Mouse (Mus musculus) liver, embryonic 15.5 days (tissue): ENCODE measurements around the gene Selenow. TPM values are rescaled to one million over a fixed set of nuclear protein-coding genes. Genes with fewer than 3 reads are reported as not detected.

Experiments used
- ATAC-seq: fragments of 200-750 bp; cut with Nextera tagmentation; 2 replicates; pipeline ENCODE4 v1.8.0; 2017; ENCODE audit warnings: moderate number of reproducible peaks, mild to moderate bottlenecking, moderate library complexity; ENCODE audit not compliant: insufficient read depth
- H3K27ac ChIP-seq: fragments of 300-500 bp; sonication (generic); replicated peaks from 2 replicates; pipeline ENCODE4 v1.5.1; 2015; ENCODE audit warnings: mild to moderate bottlenecking, inconsistent platforms
- H3K27me3 ChIP-seq: fragments of 300-500 bp; sonication (generic); 2 replicates; pipeline ENCODE4 v1.6.1; 2015; ENCODE audit warnings: mild to moderate bottlenecking, inconsistent platforms
- H3K36me3 ChIP-seq: fragments of 300-500 bp; sonication (generic); replicated peaks from 2 replicates; pipeline ENCODE4 v1.6.1; 2015; ENCODE audit warnings: moderate library complexity, mild to moderate bottlenecking, inconsistent platforms
- H3K4me1 ChIP-seq: fragments of 300-500 bp; sonication (generic); replicated peaks from 2 replicates; pipeline ENCODE4 v1.6.1; 2015; ENCODE audit warnings: inconsistent platforms
- H3K4me2 ChIP-seq: fragments of 300-500 bp; sonication (generic); 2 replicates; pipeline ENCODE4 v1.6.1; 2015; ENCODE audit warnings: moderate library complexity, mild to moderate bottlenecking, inconsistent platforms
- H3K4me3 ChIP-seq: fragments of 300-500 bp; sonication (generic); replicated peaks from 2 replicates; pipeline ENCODE4 v1.5.1; 2015; ENCODE audit warnings: mild to moderate bottlenecking, inconsistent platforms
- H3K9ac ChIP-seq: fragments of 300-500 bp; sonication (generic); 2 replicates; pipeline ENCODE4 v1.6.1; 2015; ENCODE audit warnings: moderate library complexity, mild to moderate bottlenecking, inconsistent platforms
- H3K9me3 ChIP-seq: fragments of 300-500 bp; sonication (generic); replicated peaks from 2 replicates; pipeline ENCODE4 v1.6.1; 2016; ENCODE audit warnings: inconsistent platforms
- WGBS: fragments of 180-500 bp; shearing (Covaris S2); methylation state at CpG from one replicate; pipeline ENCODE4 v1.1.7; 2015; ENCODE audit warnings: mixed read lengths; ENCODE audit not compliant: insufficient replicate concordance; 5-methylcytosine and 5-hydroxymethylcytosine counted together
- polyA plus RNA-seq: library from polyadenylated mRNA; unstranded; fragments of >200 nt; fragmentation: Nextera tagmentation; extraction: Ambion mirVana; gene quantifications from 2 replicates; pipeline ENCODE4 v1.2.1, GENCODE M21; 2015

Gene Selenow
- polyA plus RNA-seq, 1 experiment from 2014 or later, result 279 TPM

GRCm38 (mm10) chr7:15906602-15907001 is 15.6 kb downstream of the Selenow start:
- H3K4me1 ChIP-seq, result no peaks in the 10 kb centered on the region
- H3K9ac ChIP-seq, result no peak overlapping the region
- ATAC-seq, result no peak
- H3K27me3 ChIP-seq, result no peaks in the 10 kb centered on the region
- no peak overlapping the region for H3K4me3 ChIP-seq
- WGBS, result 47% methylated on average over 1 of the region's 1 CpGs
- no peak overlapping the region for H3K27ac ChIP-seq
- H3K9me3 ChIP-seq, result no peaks in the 10 kb centered on the region
- no peak overlapping the region for H3K4me2 ChIP-seq
- H3K36me3 ChIP-seq, result no peaks in the 10 kb centered on the region

- 66% methylated on average over 7 of the region's 7 CpGs for whole genome bisulfite sequencing
- ATAC-seq, result no peak
- no peak overlapping the region for H3K4me2 ChIP-seq
- no peaks in the 10 kb centered on the region for H3K27me3 ChIP-seq
- H3K36me3 ChIP-seq, result no peaks in the 10 kb centered on the region
- no peak overlapping the region for H3K9ac ChIP-seq
- H3K4me1 ChIP-seq, result no peaks in the 10 kb centered on the region
- H3K4me3 ChIP-seq, result no peak overlapping the region
- no peak overlapping the region for H3K27ac ChIP-seq
- H3K9me3 ChIP-seq, result no peaks in the 10 kb centered on the region
These were observed 16.3 kb downstream of the Selenow start for GRCm38 (mm10) chr7:15905861-15906260.

- ATAC-seq, result no peak
These were observed 20.7 kb downstream of the Selenow start for GRCm38 (mm10) chr7:15901366-15902048.

GRCm38 (mm10) chr7:15894251-15894650 is 28.0 kb downstream of the Selenow start:
- no peak overlapping the region for H3K4me2 ChIP-seq
- no peaks in the 10 kb centered on the region for H3K4me1 ChIP-seq
- no peaks in the 10 kb centered on the region for H3K27me3 ChIP-seq
- ATAC-seq, result no peak
- no peak overlapping the region for H3K4me3 ChIP-seq
- H3K27ac ChIP-seq, result no peak overlapping the region
- H3K9ac ChIP-seq, result no peak overlapping the region
- H3K36me3 ChIP-seq, result no peaks in the 10 kb centered on the region
- H3K9me3 ChIP-seq, result no peaks in the 10 kb centered on the region
- 40% methylated on average over 1 of the region's 1 CpGs for WGBS

More at GRCm38 (mm10) chr7:15901366-15902048, 20.7 kb downstream of the Selenow start:
- Histone ChIP-seq H3K27ac (no peak overlapping the region), H3K4me3 (no peak overlapping the region), H3K9ac (no peak overlapping the region), H3K27me3 (no peaks in the 10 kb centered on the region), H3K4me2 (no peak overlapping the region), H3K9me3 (no peaks in the 10 kb centered on the region), H3K4me1 (no peaks in the 10 kb centered on the region), H3K36me3 (no peaks in the 10 kb centered on the region)
- 53% methylated on average over 9 of the region's 9 CpGs for WGBS

GRCm38 (mm10) chr7:15884127-15884526 is 38.1 kb downstream of the Selenow start:
- no peak overlapping the region for H3K27ac ChIP-seq
- WGBS, result 70% methylated on average over 2 of the region's 2 CpGs
- no peak for ATAC-seq

GRCm38 (mm10) chr7:15882317-15882716 is 39.9 kb downstream of the Selenow start, which contains the start of gene Crxos:
Gene Crxos, plus strand, starts transcription at chr7:15882617.
- Histone ChIP-seq H3K4me2 (no peak within 1 kb of the TSS), H3K36me3 (no peaks in the 10 kb centered on the region), H3K27me3 (no peaks in the 10 kb centered on the region), H3K4me1 (no peaks in the 10 kb centered on the region), H3K27ac (no peak within 1 kb of the TSS), H3K4me3 (no peak within 1 kb of the TSS), H3K9ac (no peak within 1 kb of the TSS), H3K9me3 (no peaks in the 10 kb centered on the region)
- no peak for ATAC-seq
- WGBS, result 50% methylated on average over 2 of the region's 2 CpGs

More at GRCm38 (mm10) chr7:15884127-15884526, 38.1 kb downstream of the Selenow start:
- Histone ChIP-seq H3K9me3 (no peaks in the 10 kb centered on the region), H3K4me1 (no peaks in the 10 kb centered on the region), H3K9ac (no peak overlapping the region), H3K36me3 (no peaks in the 10 kb centered on the region), H3K4me2 (no peak overlapping the region), H3K27me3 (no peaks in the 10 kb centered on the region), H3K4me3 (no peak overlapping the region)

GRCm38 (mm10) chr7:15881831-15882230 is 40.4 kb downstream of the Selenow start:
- Histone ChIP-seq H3K36me3 (no peaks in the 10 kb centered on the region), H3K9me3 (no peaks in the 10 kb centered on the region), H3K9ac (no peak overlapping the region), H3K27ac (no peak overlapping the region), H3K4me2 (no peak overlapping the region), H3K4me1 (no peaks in the 10 kb centered on the region), H3K4me3 (no peak overlapping the region), H3K27me3 (no peaks in the 10 kb centered on the region)
- 31% methylated on average over 3 of the region's 3 CpGs for WGBS
- ATAC-seq, result no peak

GRCm38 (mm10) chr7:15881388-15881787 is 40.8 kb downstream of the Selenow start:
- Histone ChIP-seq H3K36me3 (no peaks in the 10 kb centered on the region), H3K9ac (no peak overlapping the region), H3K9me3 (no peaks in the 10 kb centered on the region), H3K4me3 (no peak overlapping the region), H3K4me1 (no peaks in the 10 kb centered on the region), H3K4me2 (no peak overlapping the region), H3K27me3 (no peaks in the 10 kb centered on the region), H3K27ac (no peak overlapping the region)
- no peak for ATAC-seq
- WGBS, result 24% methylated on average over 7 of the region's 7 CpGs

- ATAC-seq, result no peak
- WGBS, result 30% methylated on average over 4 of the region's 4 CpGs
- H3K36me3 ChIP-seq, result no peaks in the 10 kb centered on the region
- H3K9ac ChIP-seq, result no peak within 1 kb of the TSS
- H3K27me3 ChIP-seq, result no peaks in the 10 kb centered on the region
- H3K27ac ChIP-seq, result no peak within 1 kb of the TSS
- no peaks in the 10 kb centered on the region for H3K4me1 ChIP-seq
- H3K9me3 ChIP-seq, result no peaks in the 10 kb centered on the region
- H3K4me3 ChIP-seq, result no peak within 1 kb of the TSS
- H3K4me2 ChIP-seq, result no peak within 1 kb of the TSS
These were observed 42.4 kb downstream of the Selenow start, which contains the start of gene Crx for GRCm38 (mm10) chr7:15879756-15880155. Gene Crx, minus strand, starts transcription at chr7:15879968.

Other genes starting within 250 kb of the Selenow start
- not detected in 2 replicates for gene Obox5, start 172.3 kb downstream of the Selenow start, polyA plus RNA-seq
- not detected in 2 replicates for gene Obox6, start 82.7 kb downstream of the Selenow start, polyA plus RNA-seq
- gene Crx, start 42.4 kb downstream of the Selenow start, polyA plus RNA-seq, result not detected in 2 replicates
- gene Crxos, start 39.8 kb downstream of the Selenow start, polyA plus RNA-seq, result not detected in 2 replicates
- 76.1 and 81.2 TPM in 2 replicates for gene Nop53, start 23.7 kb upstream of the Selenow start, polyA plus RNA-seq
- gene Ehd2, start 45.2 kb upstream of the Selenow start, polyA plus RNA-seq, result 4.1 and 4.6 TPM in 2 replicates
- 1.6 and 1.9 TPM in 2 replicates for gene Bicra, start 125.5 kb upstream of the Selenow start, polyA plus RNA-seq
- gene Zfp541, start 139.4 kb upstream of the Selenow start, polyA plus RNA-seq, result not detected in 2 replicates
- 159 and 169 TPM in 2 replicates for gene Napa, start 176.1 kb upstream of the Selenow start, polyA plus RNA-seq
- gene Kptn, start 197.5 kb upstream of the Selenow start, polyA plus RNA-seq, result 8.6 and 9.6 TPM in 2 replicates
- not detected in 2 replicates for gene Slc8a2, start 207.4 kb upstream of the Selenow start, polyA plus RNA-seq